Mouse (Mus musculus) stomach, postnatal 0 days (tissue): ENCODE results near the gene Phospho2.

Experiments
- CTCF ChIP-seq: IDR thresholded peaks from 2 replicates; pipeline ENCODE4 v1.5.1; 2016; ENCODE audit warnings: antibody characterized with exemption, low read depth, mild to moderate bottlenecking, moderate library complexity
- EP300 ChIP-seq: optimal IDR thresholded peaks from 2 replicates; pipeline ENCODE3; 2016; ENCODE audit warnings: antibody characterized with exemption

DNA sequence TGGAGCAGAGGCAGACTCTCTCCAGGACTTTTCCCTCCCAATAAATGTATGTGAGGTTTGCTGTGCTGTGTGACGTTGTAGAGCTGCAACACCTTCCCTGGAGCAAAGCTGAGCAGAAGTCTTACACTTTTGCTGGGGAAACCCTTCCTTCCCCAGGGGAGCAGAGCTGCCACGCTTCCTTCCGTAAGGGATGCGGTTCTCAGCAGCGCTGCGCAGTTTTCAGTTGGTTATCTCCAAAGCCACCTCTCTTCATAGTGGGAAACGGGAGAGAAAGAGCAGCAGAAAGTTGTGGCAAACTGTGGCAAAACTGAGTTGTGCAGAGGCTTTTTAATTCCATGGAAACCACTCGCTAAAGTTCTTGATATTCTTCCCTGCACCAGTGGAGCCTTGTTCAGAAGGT is 14.3 kb downstream of the Phospho2 start:
- TF ChIP-seq CTCF (no peak), EP300 (no peak)
